Mouse (Mus musculus) left cerebral cortex, adult 8-10 months (tissue): ENCODE measurements at regions not wholly inside any gene's neighbourhood (a gene's known extent, or its start where the extent isn't known, plus 50 kb on each side); places are given as distances from the start of the nearest gene placed in this dataset.

Source experiments
- DNase-seq, 2 experiments: peaks; one replicate each; pipeline ENCODE4 v3.0.0; 2022; ENCODE audit warnings: low spot score in 2 of 2

- DNase-seq: no peak
These were observed 53.9 kb upstream of the Slc44a1 start for GRCm38 (mm10) chr4:53386309-53386708.

- peak; percentile 42 to 55 for DNase-seq
These were observed 55.5 kb upstream of the Slc44a1 start for GRCm38 (mm10) chr4:53384761-53385160.

DNA sequence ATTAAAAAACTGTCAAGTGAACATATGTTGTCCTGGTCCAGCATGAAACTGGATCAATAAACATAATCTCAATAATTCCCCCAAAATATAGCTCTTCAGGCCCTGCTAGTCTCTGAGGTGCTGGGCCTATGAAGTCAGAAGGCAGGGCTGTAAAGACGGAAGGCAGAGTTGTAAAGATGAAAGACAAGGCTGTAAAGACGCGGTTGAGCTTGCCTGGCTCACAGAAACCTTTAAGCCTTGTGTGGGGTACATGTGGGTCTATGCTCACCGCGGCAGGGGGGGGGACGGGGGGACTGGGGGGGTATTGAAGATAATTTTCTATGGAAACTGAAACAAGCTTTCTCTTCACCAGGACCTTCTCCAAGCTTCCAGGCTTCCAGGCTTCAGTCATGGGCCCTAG lies 56.1 kb upstream of the Slc44a1 start:
- no peak for DNase-seq

GRCm38 (mm10) chr4:53382012-53382411 lies 58.2 kb upstream of the Slc44a1 start:
- DNase-seq: no peak

GRCm38 (mm10) chr4:53379855-53380254 lies 60.4 kb upstream of the Slc44a1 start:
- DNase-seq: no peak

- DNase-seq: no peak
These were observed 63.2 kb upstream of the Slc44a1 start for GRCm38 (mm10) chr4:53376995-53377394.

GRCm38 (mm10) chr4:53356374-53356773 lies 83.8 kb upstream of the Slc44a1 start:
- no peak for DNase-seq

GRCm38 (mm10) chr4:53354961-53355360 lies 85.3 kb upstream of the Slc44a1 start:
- peak; percentile 9 to 15 for DNase-seq

GRCm38 (mm10) chr4:53353399-53354090 lies 86.7 kb upstream of the Slc44a1 start:
- DNase-seq: no peak

- DNase-seq: no peak
These were observed 89.1 kb upstream of the Slc44a1 start for GRCm38 (mm10) chr4:53351104-53351607.

DNA sequence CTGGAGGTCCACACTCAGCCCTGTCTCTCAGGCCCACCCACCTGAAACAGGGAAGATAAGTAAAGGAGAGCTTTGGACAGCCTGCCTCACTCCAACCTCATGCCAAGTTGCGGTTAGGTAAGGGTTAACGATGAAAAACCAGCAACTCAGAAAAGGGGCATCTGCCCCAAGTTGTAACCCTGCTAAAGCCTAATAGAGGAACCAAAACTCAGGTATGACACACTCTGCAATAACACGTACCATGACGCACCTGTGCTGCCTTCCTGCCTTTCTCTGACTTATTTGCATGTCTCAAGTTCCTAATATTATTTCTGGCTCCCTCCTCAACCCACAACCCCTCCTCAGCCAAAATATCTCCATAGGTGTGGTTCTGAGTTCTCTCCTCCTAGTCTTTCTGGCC lies 94.9 kb upstream of the Slc44a1 start:
- no peak for DNase-seq

GRCm38 (mm10) chr4:53344546-53344945 lies 95.7 kb upstream of the Slc44a1 start:
- no peak for DNase-seq

DNA sequence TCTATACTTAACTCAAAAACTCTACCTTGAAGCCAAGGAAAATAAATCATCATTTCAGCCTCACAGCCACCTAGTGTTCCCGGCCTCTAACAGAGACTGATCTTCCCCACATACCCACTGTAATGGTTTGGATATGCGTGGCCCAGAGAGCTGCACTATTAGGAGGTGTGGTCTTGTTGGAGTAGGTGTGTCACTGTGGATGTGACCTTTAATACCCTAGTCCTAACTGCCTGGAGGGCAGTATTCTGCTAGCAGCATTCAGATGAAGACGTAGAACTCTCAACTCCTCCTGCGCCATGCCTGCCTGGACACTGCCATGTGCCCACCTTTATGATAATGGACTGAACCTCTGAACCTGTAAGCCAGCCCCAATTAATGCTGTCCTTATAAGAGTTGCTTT lies 99.0 kb upstream of the Slc44a1 start:
- DNase-seq: no peak

- DNase-seq: no peak
These were observed 100.1 kb upstream of the Slc44a1 start for GRCm38 (mm10) chr4:53340021-53340667.

GRCm38 (mm10) chr4:53339125-53340020 lies 100.8 kb upstream of the Slc44a1 start:
- no peak for DNase-seq

GRCm38 (mm10) chr4:53338479-53338878 lies 101.7 kb upstream of the Slc44a1 start:
- DNase-seq: no peak

DNA sequence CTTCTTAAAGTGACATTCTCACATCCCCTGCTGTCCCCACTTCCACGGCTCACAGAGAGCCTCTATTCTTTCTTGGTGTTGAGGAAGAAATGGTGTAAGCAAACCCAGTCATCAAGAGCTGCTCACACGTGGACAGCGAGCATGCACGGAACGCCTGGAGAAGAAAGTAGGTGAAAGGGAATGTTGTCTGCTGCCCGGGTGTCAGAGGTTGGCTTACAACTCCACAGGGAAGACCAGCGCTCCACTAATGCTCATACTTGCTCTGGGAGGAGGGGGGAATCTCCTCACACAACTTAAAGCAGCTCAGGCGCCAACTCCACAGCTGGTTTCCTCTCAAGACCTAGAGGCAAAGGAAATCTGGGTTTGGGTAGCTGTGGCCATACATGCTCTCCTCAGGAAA lies 102.4 kb upstream of the Slc44a1 start:
- DNase-seq: no peak

DNA sequence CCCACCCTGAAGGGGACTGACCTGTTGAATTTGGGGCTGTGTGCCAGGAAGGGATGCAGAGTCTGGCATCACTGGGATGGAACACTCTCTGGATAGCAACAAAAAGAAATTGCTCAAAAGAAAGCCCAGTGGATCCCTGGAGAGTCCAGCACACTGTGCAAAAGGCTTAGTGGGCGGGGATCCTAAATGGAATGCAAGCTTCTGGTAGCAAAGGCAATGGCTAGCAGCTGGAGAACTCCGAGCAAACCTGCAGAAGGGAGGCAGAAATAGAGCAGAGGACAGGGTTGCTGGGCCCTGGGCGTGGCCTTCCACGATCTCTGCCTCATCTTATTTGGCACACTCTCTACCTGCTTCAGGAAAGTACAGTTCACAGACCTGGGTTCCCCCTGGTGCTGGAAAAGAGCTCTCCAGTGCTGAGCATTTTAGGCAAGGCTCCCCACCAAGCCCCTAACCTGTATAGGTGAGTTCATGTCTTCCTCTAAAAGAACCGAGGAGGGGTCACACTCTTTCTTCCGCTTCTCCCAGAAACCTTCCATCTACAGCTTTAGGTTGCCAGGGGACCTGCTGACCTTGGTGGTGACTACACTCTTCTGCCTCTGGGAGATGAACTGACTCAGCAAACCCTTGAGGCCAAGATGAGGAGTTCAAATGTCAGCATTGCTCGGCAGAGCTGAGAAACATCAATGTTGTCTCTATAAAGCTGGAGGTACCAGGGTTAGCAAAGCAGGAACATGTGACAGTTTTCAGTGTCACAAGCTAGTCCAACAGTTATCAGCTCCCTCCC lies 112.6 kb upstream of the Slc44a1 start:
- DNase-seq: no peak

- DNase-seq: no peak
These were observed 116.4 kb upstream of the Slc44a1 start for GRCm38 (mm10) chr4:53323838-53324237.

GRCm38 (mm10) chr4:53323195-53323594 lies 117.0 kb upstream of the Slc44a1 start:
- no peak for DNase-seq

- DNase-seq: no peak
These were observed 117.7 kb upstream of the Slc44a1 start for GRCm38 (mm10) chr4:53322484-53322883.
